Mouse (Mus musculus): ENCODE results near the gene Mllt1. TPM values are rescaled to one million over a fixed set of nuclear protein-coding genes. Genes with fewer than 3 reads are reported as not detected.

Mllt1 gene
- polyA plus RNA-seq, 1 experiment from 2014 or later, result 66.8 TPM

- Histone ChIP-seq H3K4me2 (no peak within 1 kb of the TSS), H3K9me3 (no peaks in the 10 kb centered on the region), H3K27me3 (no peaks in the 10 kb centered on the region), H3K27ac (replicated peaks) (no peak within 1 kb of the TSS), H3K9ac (no peak within 1 kb of the TSS), H3K4me1 (replicated peaks) (no peaks in the 10 kb centered on the region), H3K36me3 (no peaks in the 10 kb centered on the region), H3K4me3 (no peak within 1 kb of the TSS)
- WGBS, result 75% methylated on average over 2 of the region's 2 CpGs
- no peak for ATAC-seq (ENCODE audit: low read depth)
Observed at GRCm38 (mm10) chr17:56874237-56874636, 61.0 kb downstream of the Mllt1 start, which contains the start of gene Acsbg2. Acsbg2 (minus strand) TSS chr17:56874447.

GRCm38 (mm10) chr17:56872512-56872911 is 62.7 kb downstream of the Mllt1 start:
- no peak for ATAC-seq (ENCODE audit: low read depth)
- no peak overlapping the region for H3K4me2 ChIP-seq
- H3K27ac ChIP-seq (replicated peaks), result no peak overlapping the region
- 80% methylated on average over 7 of the region's 7 CpGs for WGBS
- no peaks in the 10 kb centered on the region for H3K27me3 ChIP-seq
- no peaks in the 10 kb centered on the region for H3K36me3 ChIP-seq
- no peak overlapping the region for H3K4me3 ChIP-seq
- no peaks in the 10 kb centered on the region for H3K4me1 ChIP-seq (replicated peaks)
- no peaks in the 10 kb centered on the region for H3K9me3 ChIP-seq
- H3K9ac ChIP-seq, result no peak overlapping the region

- no peak for ATAC-seq (ENCODE audit: low read depth)
- Histone ChIP-seq H3K4me3 (no peak overlapping the region), H3K9me3 (no peaks in the 10 kb centered on the region; the same call in 1 of the 2 replicates), H3K4me2 (no peak overlapping the region), H3K27me3 (no peaks in the 10 kb centered on the region), H3K4me1 (replicated peaks) (no peaks in the 10 kb centered on the region), H3K27ac (replicated peaks) (no peak overlapping the region), H3K36me3 (no peaks in the 10 kb centered on the region), H3K9ac (no peak overlapping the region)
- WGBS, result 83% methylated on average over 8 of the region's 8 CpGs
Observed at GRCm38 (mm10) chr17:56871767-56872166, 63.4 kb downstream of the Mllt1 start.

GRCm38 (mm10) chr17:56870287-56870953 is 64.8 kb downstream of the Mllt1 start:
- Histone ChIP-seq H3K36me3 (no peaks in the 10 kb centered on the region), H3K4me3 (no peak overlapping the region), H3K4me1 (replicated peaks) (no peaks in the 10 kb centered on the region), H3K4me2 (no peak overlapping the region), H3K27ac (replicated peaks) (no peak overlapping the region), H3K9me3 (no peaks in the 10 kb centered on the region; the same call in 1 of the 2 replicates), H3K27me3 (no peaks in the 10 kb centered on the region), H3K9ac (no peak overlapping the region)
- WGBS, result 77% methylated on average over 15 of the region's 15 CpGs
- ATAC-seq (ENCODE audit: low read depth), result no peak

- no peak for ATAC-seq (ENCODE audit: low read depth)
- no peak overlapping the region for H3K27ac ChIP-seq (replicated peaks)
- no peak overlapping the region for H3K4me3 ChIP-seq
- H3K27me3 ChIP-seq, result no peaks in the 10 kb centered on the region
- H3K4me2 ChIP-seq, result no peak overlapping the region
- no peaks in the 10 kb centered on the region for H3K36me3 ChIP-seq
- no peaks in the 10 kb centered on the region for H3K4me1 ChIP-seq (replicated peaks)
- H3K9ac ChIP-seq, result no peak overlapping the region
- WGBS, result 57% methylated on average over 9 of the region's 9 CpGs
- H3K9me3 ChIP-seq, result no peaks in the 10 kb centered on the region; the same call in 1 of the 2 replicates
Observed at GRCm38 (mm10) chr17:56869481-56869977, 65.7 kb downstream of the Mllt1 start.

GRCm38 (mm10) chr17:56866071-56866470 is 69.1 kb downstream of the Mllt1 start:
- Histone ChIP-seq H3K4me3 (no peak overlapping the region), H3K27ac (replicated peaks) (no peak overlapping the region), H3K9ac (no peak overlapping the region), H3K4me1 (replicated peaks) (no peaks in the 10 kb centered on the region), H3K36me3 (no peaks in the 10 kb centered on the region), H3K9me3 (no peaks in the 10 kb centered on the region; the same call in 1 of the 2 replicates), H3K27me3 (no peaks in the 10 kb centered on the region), H3K4me2 (no peak overlapping the region)
- WGBS, result 81% methylated on average over 7 of the region's 7 CpGs
- ATAC-seq (ENCODE audit: low read depth), result no peak

- Histone ChIP-seq H3K4me1 (replicated peaks) (no peaks in the 10 kb centered on the region), H3K27me3 (no peaks in the 10 kb centered on the region), H3K9ac (no peak overlapping the region), H3K4me2 (no peak overlapping the region), H3K27ac (replicated peaks) (no peak overlapping the region), H3K4me3 (no peak overlapping the region), H3K9me3 (no peaks in the 10 kb centered on the region), H3K36me3 (no peaks in the 10 kb centered on the region)
- 62% methylated on average over 3 of the region's 3 CpGs for WGBS
- ATAC-seq (ENCODE audit: low read depth), result no peak
Observed at GRCm38 (mm10) chr17:56861197-56861596, 74.0 kb downstream of the Mllt1 start.

GRCm38 (mm10) chr17:56858922-56859321 is 76.3 kb downstream of the Mllt1 start:
- Histone ChIP-seq H3K9me3 (no peaks in the 10 kb centered on the region), H3K36me3 (no peaks in the 10 kb centered on the region), H3K27me3 (no peaks in the 10 kb centered on the region), H3K27ac (replicated peaks) (no peak overlapping the region), H3K4me3 (no peak overlapping the region), H3K9ac (no peak overlapping the region), H3K4me2 (no peak overlapping the region), H3K4me1 (replicated peaks) (no peaks in the 10 kb centered on the region)
- no peak for ATAC-seq (ENCODE audit: low read depth)
- WGBS, result 62% methylated on average over 7 of the region's 7 CpGs

- Histone ChIP-seq H3K4me1 (replicated peaks) (no peaks in the 10 kb centered on the region), H3K9ac (no peak overlapping the region), H3K4me2 (no peak overlapping the region), H3K36me3 (no peaks in the 10 kb centered on the region), H3K27ac (replicated peaks) (no peak overlapping the region), H3K27me3 (no peaks in the 10 kb centered on the region), H3K4me3 (no peak overlapping the region), H3K9me3 (no peaks in the 10 kb centered on the region)
- no peak for ATAC-seq (ENCODE audit: low read depth)
- 52% methylated on average over 4 of the region's 4 CpGs for WGBS
Observed at GRCm38 (mm10) chr17:56858216-56858615, 77.0 kb downstream of the Mllt1 start.

GRCm38 (mm10) chr17:56855421-56855820 is 79.8 kb downstream of the Mllt1 start:
- H3K4me3 ChIP-seq, result no peak overlapping the region
- no peaks in the 10 kb centered on the region for H3K9me3 ChIP-seq
- H3K4me1 ChIP-seq (replicated peaks), result no peaks in the 10 kb centered on the region
- H3K27ac ChIP-seq (replicated peaks), result no peak overlapping the region
- no peak overlapping the region for H3K9ac ChIP-seq
- no peak for ATAC-seq (ENCODE audit: low read depth)
- WGBS, result 80% methylated on average over 3 of the region's 3 CpGs
- no peaks in the 10 kb centered on the region for H3K36me3 ChIP-seq
- H3K27me3 ChIP-seq, result no peaks in the 10 kb centered on the region
- H3K4me2 ChIP-seq, result no peak overlapping the region

GRCm38 (mm10) chr17:56851167-56851566 is 84.0 kb downstream of the Mllt1 start:
- no peaks in the 10 kb centered on the region for H3K36me3 ChIP-seq
- no peak for ATAC-seq (ENCODE audit: low read depth)
- no peak overlapping the region for H3K27ac ChIP-seq (replicated peaks)
- no peak overlapping the region for H3K4me2 ChIP-seq
- no peak overlapping the region for H3K9ac ChIP-seq
- no peak overlapping the region for H3K4me3 ChIP-seq
- no peaks in the 10 kb centered on the region for H3K27me3 ChIP-seq
- H3K9me3 ChIP-seq, result no peaks in the 10 kb centered on the region
- WGBS, result 77% methylated on average over 3 of the region's 3 CpGs
- H3K4me1 ChIP-seq (replicated peaks), result no peaks in the 10 kb centered on the region

GRCm38 (mm10) chr17:56849710-56850109 is 85.5 kb downstream of the Mllt1 start:
- Histone ChIP-seq H3K4me2 (no peak overlapping the region), H3K4me1 (replicated peaks) (no peaks in the 10 kb centered on the region), H3K4me3 (no peak overlapping the region), H3K36me3 (no peaks in the 10 kb centered on the region), H3K9me3 (no peaks in the 10 kb centered on the region), H3K27ac (replicated peaks) (no peak overlapping the region), H3K9ac (no peak overlapping the region), H3K27me3 (no peaks in the 10 kb centered on the region)
- 90% methylated on average over 13 of the region's 13 CpGs for WGBS
- no peak for ATAC-seq (ENCODE audit: low read depth)

- no peaks in the 10 kb centered on the region for H3K27me3 ChIP-seq
- H3K4me2 ChIP-seq, result no peak overlapping the region
- H3K27ac ChIP-seq (replicated peaks), result no peak overlapping the region
- no peak overlapping the region for H3K4me3 ChIP-seq
- no peaks in the 10 kb centered on the region for H3K36me3 ChIP-seq
- ATAC-seq (ENCODE audit: low read depth), result no peak
- H3K9ac ChIP-seq, result no peak overlapping the region
- H3K4me1 ChIP-seq (replicated peaks), result no peaks in the 10 kb centered on the region
- WGBS, result 85% methylated on average over 5 of the region's 5 CpGs
- H3K9me3 ChIP-seq, result no peaks in the 10 kb centered on the region
Observed at GRCm38 (mm10) chr17:56848785-56849184, 86.4 kb downstream of the Mllt1 start.

Measured in neural tube, embryonic 13.5 days (tissue).